Mouse (Mus musculus) adrenal gland, postnatal 14 days (tissue): ENCODE data around the gene Cyp2j6. TPM values are rescaled to one million over a fixed set of nuclear protein-coding genes. Genes with fewer than 3 reads are reported as not detected.
"Not testable (repeated sequence)": the region's sequence is repeated elsewhere in the genome, so short reads cannot be mapped to it uniquely, and the experiment has no call there.

ENCODE experiments used
- DNase-seq: peaks from one replicate; pipeline ENCODE4 v3.0.0; 2021; ENCODE audit warnings: mixed read lengths
- long read RNA-seq, 2 experiments: library from polyadenylated mRNA; stranded (forward); transcript quantifications; one replicate each; pipeline ENCODE4 v2.0.0; 2021
- total RNA-seq: library from RNA; stranded (reverse); gene quantifications from 2 replicates; pipeline ENCODE4 v1.2.3, GENCODE M21; 2021

Gene Cyp2j6
- 6.7 and 7.7 TPM in 2 replicates for total RNA-seq
- long read RNA-seq, experiment 1, transcript Cyp2j6-201 (9 exons, 3,605 nt), result major isoform, 10 of 10 reads
- long read RNA-seq, experiment 1, partial matches to known transcripts, result 0 of 10 reads
- long read RNA-seq, experiment 1, other reads (novel, unspliced or antisense), result 0 of 10 reads
- long read RNA-seq, experiment 2, transcript Cyp2j6-201 (9 exons, 3,605 nt), result major isoform, 5 of 5 reads
- long read RNA-seq, experiment 2, partial matches to known transcripts, result 0 of 5 reads
- long read RNA-seq, experiment 2, other reads (novel, unspliced or antisense), result 0 of 5 reads

DNA sequence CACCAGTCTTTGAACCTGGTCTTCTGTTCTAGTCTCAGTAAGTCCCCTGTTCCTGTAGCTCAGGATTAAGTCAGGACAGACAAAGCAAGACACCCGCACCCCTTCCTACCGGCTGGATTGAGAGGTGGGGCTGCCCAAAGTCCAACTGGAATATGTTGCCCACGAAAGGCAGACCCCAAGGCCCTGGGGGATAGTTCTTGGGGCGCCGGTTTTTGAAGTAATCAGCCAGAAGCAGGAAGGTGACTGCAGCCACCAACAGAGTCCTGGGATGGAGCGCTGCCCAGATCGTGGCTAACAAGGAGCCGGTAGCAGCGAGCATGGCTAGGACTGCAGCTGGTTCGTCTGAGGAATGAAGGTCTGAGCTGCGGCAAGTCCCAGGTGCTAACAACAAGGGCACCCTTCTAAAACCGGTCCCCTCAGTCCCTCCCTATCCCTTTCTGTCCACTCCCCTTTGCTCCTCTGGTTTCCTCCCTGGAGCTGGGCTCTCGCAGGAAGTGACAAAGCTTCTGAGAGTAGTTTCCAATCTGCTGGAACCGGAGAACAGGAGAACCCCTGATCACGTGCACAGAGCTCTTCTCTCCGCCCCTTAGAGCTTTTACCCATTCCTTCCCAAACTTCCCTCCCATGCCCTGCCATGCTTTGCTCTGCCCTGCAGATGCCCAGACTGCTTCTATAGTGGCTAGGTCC is at the start of gene Cyp2j6:
Gene Cyp2j6 (minus strand): TSS at position 529 of the 687 bp plus-strand sequence.
- DNase-seq, result peak; percentile 61

DNA sequence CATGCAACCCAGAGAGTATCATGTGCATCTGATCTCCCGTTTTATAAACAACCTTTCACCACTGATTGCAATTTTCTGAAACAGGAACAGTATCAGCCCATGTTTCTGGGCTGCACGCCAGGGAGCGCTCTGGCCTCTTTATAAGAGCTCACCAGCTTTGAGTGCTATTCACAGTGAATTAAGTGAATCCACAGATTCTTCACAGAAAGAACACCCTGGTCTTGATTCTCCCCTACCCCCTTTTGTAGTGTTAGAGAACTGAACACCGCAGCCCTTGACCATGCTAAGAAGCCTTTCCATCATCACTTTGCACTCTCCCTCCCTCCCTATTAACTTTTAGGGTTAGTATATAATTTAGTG is 38.3 kb upstream of the Cyp2j6 start:
- DNase-seq, result peak; percentile 61

DNA sequence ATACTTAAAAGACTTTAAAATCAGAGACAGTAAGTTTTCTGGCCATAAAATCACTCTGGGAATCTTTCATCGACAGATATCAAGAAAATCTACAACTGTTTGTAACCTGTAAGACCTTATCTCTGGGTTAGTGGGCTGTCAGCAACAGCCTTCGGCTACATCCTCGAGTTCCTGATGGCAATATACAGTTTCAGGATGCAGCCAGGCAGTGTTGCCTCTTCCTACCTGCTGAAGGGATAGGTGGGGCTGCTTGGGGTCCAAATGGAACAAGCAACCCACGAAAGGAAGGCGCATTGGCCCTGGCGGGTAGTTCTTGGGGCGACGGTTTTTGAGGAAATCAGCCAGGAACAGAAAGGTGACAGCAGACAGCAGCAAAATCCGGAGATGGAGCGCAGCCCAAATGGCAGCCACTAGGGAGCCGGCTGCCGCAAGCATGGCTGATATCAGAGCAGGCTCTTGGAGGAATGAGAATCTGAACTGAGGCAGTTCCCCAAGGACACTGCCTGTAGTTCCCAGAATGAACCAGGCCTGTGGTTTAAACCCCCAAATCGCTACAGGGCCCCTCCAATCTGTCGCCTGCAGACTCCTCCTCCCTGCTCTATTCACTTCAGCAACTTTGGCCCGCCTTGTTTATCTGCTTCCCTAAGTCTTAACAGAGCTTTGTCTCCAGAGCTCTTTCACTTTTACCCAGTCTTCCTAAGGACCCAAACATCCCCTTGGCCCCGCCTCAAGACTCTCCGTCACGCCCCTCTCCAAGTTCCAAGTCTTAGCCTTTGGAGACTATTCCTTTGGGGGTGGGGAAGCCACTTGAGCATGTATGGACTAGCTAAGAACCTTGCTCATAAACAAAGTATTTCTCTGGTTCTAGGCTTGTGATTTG is 37.7 kb upstream of the Cyp2j6 start, which contains the start of gene Cyp2j9:
Gene Cyp2j9 (minus strand): TSS at position 668 of the 880 bp plus-strand sequence.
- DNase-seq, result peak; percentile 40

DNA sequence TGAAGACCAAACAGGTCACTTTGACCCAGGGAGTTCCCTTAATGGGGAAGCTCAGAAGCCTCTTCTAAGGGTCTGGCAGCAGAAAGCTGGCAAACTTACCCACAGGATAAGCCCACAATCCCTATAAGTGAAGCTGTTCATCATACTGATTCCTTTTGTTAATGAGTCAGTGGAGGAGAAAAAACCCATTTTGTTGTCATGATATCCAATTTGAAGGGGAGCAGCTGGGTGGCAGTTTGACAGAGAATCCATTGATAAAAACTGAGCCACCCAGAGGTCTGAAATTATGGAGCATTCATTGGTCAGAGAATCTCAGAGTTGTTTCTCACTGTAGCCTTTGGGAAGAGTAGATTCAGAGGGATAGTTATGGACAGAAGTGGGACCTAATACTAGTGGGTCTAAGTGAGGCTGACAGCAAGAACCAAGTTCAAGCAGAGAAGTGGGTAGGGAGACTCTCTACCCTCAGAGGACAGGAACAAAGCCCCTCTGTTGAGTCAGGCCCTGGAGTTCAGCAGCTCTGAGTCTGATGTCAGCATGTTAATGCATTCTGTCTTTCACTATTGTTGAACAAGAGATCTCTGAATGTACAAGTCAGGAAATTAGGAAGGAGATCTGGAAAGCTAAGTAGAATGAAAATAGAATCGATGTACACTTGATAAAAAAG is 28.1 kb upstream of the Cyp2j6 start:
- DNase-seq, result no peak

DNA sequence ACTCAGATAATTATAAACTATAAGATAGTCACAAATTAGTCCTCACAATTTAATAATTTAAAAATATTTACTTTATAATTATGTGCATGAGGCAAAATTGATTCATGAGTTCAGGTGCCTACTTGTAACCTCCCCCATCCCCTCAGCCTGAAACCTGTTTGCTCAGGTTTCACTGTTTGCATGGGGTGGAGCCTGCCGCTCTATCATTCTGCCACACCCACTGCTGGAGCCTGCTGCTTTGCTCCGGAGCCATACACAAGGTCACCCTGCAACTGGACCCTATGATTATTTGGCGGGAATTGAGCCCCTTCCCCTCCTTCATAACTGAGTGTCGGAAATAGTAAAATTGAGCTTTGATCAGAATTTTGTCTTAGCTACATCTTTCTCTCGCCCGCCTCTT is 26.9 kb upstream of the Cyp2j6 start:
- DNase-seq, result not testable (repeated sequence)

DNA sequence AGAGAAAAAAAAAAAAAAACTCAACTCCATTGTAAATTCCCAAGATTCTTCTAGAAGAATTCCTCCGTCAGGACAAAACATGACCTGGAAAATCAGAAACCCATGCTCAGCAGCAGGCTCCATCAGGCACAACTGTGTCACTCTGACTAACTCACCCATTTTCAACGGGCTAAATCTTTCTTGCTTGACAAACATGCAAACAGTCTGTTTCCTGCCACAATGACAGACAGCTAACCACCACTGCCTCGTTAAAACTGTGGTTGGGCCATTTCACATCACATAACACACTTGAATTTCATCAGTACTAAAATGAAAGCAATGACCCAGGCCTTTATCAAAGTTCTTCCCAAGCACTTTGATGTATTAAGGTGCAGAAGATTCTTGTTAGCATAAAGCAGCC is 16.0 kb upstream of the Cyp2j6 start:
- DNase-seq, result no peak

DNA sequence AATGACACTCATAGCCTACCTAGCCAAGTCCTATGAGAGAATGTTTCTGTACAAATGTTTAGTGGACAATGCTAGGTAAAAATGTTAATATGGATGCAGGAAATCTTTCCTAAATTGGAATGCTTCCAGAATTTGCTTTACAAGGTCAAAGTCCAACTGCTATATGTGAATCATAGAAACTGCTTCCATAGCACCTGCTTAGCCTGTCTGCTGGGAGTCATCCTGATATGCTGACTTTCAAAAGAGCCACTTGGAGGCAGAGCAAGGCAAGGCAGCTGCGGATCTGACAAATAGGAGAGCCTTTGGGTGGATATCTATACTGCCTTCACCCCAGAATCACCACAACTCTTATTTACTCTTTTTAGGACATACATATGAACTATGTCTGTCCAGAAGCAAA is 14.5 kb upstream of the Cyp2j6 start:
- no peak for DNase-seq

DNA sequence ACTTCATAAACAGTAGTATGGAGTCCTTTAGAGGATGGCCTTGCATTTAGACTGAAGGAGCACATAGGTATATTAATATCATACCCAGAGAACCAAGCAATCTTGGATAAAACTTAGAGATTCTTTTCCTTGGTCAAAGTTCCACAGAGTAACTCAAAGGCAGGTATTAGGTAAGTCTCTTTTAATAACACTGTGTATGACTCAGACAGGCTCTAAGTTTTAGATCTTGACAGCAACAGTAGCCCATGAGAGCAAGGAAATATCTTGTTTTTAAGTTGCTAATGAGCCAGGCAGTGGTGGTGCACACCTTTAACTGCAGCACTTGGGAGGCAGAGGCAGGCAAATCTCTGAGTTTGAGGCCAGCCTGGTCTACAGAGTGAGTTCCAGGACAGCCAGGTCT is 12.3 kb upstream of the Cyp2j6 start:
- no peak for DNase-seq

DNA sequence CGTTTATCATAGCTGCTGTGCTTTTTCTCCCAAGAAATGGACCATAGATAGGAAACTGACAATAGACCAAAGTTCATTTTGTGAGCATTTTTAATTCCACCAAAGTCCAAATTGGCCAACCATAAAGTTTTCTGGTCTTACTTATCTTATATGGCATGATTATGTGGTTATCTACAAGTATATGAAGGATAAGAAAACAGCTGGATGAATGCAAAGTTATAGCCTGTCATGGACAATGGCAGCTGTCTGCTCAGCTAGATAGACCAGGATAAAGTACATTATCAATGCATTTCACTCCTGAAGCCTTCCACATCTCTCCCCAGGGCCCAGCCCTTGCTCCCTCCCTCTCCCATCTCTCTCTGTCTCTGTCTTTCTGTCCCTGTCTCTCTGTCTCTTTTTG is 7.0 kb upstream of the Cyp2j6 start:
- no peak for DNase-seq

DNA sequence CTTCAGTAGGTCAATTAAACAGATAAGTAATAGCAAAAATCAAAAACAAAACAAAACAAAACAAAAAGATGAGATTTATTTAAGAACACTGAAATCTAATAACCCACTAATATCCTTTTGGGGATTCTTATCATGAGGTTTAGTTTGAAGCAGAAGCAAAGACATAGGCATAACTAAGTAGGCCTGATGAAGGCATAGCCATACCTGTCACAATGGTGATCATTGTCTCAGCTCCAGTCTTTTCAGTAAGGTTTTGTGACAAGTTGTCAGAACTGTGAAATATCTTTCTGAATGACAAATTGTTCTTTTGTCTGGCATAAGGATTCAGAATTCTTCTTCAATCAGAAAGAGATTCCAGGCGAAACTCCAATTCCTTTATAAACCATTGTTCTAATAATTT is 6.3 kb upstream of the Cyp2j6 start:
- no peak for DNase-seq

DNA sequence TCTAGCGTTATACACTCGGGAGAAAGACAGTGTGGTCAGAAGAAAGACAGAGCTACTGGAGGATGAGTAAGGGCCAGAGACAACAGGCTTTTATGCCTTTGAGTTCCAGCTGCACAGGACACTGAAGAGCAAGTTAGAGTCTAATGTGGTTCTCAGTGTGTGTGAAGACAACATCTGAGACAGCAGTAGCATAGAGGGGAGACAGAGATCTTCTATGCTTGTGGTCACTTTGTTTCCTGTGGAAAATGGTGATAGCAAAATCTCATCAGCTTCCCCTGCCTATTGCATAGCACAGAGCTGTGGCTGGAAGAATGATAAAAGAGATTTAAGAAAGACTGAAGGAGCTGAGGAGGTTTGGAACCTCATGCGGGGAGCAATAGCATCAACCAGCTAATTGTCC is 1.8 kb downstream of the Cyp2j6 start:
- DNase-seq, result no peak

DNA sequence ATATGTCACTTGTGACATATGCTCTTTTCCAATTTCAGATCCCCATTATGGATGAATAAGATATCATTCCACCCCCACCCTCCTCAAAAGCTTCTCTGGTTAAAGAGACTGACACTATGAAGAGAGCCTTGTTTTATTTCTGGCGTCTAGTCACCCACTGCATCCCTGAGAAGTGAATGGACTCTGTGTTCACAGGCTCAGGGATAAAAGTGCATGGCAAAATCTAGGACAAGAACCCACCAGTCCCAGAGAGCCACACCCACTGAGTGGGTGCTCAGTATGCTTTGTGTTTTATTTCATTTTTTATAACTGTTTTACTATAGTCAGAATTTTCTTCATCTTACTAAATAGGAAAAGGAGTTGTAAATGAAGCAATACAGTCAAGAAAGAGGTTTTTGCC is 7.5 kb downstream of the Cyp2j6 start:
- no peak for DNase-seq

DNA sequence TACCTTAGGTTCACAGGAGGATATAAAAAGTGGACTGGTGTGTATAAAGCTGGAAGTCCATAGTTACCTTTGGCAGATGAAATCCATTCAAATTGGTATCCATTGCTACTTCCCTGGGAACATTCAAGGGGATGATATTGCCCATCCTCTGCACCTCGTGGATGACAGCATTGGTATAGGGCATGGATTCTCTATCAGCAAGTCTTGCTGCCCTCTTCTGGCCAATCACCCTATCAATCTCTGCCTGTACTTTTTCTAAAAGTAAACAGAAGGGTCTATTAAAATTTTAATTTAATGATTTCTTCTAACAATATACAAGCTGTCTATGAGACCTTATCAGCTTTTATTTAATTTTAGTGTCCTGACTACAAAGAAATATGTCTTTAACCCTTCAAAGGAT is 27.7 kb downstream of the Cyp2j6 start:
- DNase-seq, result peak; percentile 12

DNA sequence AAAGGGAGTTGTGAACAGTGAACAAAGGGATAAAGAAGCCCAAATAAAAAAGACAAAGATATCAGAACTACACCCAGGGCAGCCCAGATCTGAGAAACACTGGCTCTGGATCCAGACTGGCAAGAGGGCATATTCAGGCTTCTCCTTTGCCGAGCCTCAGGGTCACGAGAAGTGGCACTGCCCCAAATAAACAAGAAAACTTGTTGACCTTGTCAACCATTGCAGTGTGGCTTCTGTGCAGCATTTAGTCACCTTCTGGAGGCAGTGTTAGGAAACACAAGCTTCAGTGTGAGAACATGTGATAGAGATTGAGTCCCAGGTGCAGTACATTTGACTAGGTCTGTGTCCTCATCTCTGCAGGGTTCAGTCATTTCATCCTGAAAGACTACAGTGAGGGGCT is 31.2 kb downstream of the Cyp2j6 start:
- DNase-seq, result peak; percentile 29

DNA sequence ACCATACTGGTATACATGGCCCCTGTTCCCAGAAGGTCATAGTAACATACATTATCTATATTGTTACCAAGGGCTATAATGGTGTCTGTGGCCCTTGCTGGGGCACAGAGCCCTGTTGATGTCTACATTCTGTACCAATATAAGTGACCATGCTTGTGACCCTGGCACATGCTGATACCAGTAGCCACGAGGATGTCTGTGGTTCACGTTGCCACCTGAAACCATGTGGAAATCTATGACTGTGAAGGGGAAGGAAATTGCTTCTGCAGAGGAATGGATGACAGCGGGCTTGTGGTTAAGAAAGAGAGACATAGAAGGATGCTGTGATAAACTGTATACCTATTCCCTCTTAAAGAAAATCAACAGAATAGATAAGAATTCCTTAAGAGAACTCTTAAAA is 43.4 kb downstream of the Cyp2j6 start:
- DNase-seq, result no peak

DNA sequence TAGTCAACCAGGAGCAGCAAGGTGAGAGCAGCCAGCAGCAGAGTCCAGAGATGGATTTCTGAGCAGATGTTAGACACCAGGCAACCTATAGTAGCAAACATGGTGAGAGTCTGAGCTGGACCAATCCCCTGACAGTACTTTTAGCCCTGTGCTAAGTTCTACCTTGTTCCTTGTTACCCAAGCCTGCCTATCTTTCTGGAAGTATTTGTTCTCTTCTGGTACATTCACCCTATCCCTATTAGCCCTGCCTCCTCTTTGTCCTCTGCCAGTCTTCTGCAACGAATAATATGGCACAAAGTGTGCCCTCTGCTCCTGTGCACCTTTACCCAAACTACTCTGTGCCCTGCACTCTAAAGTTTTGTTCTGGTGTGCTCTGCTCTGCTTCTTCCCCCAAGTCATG is 46.2 kb downstream of the Cyp2j6 start, which contains the start of gene Cyp2j8:
Gene Cyp2j8 (minus strand): TSS at position 101 of the 400 bp plus-strand sequence.
- no peak for DNase-seq

Other genes starting within 250 kb of the Cyp2j6 start
- not detected in 2 replicates for gene Cyp2j11, start 205.0 kb downstream of the Cyp2j6 start, total RNA-seq
- not detected in 2 replicates for gene Cyp2j8, start 46.3 kb downstream of the Cyp2j6 start, total RNA-seq
- gene Cyp2j9, start 37.9 kb upstream of the Cyp2j6 start, total RNA-seq, result 1.4 and 2.0 TPM in 2 replicates
- 0.75 and 13.9 TPM in 2 replicates for gene Cyp2j5, start 110.5 kb upstream of the Cyp2j6 start, total RNA-seq
- not detected in 2 replicates for gene Gm12695, start 231.5 kb upstream of the Cyp2j6 start, total RNA-seq